Mouse (Mus musculus) MEL (cell line): Measurements from ENCODE around the gene Nr3c2.

Experiments
- BHLHE40 ChIP-seq: IDR thresholded peaks from 2 replicates; pipeline ENCODE4 v1.6.1; 2012; ENCODE audit warnings: low read depth, mild to moderate bottlenecking, inconsistent platforms, low read length, improper control_type of control experiment, borderline replicate concordance
- CHD1 ChIP-seq: IDR thresholded peaks from 2 replicates; pipeline ENCODE4 v1.6.1; 2012; ENCODE audit warnings: low read depth, mild to moderate bottlenecking, inconsistent platforms, low read length, improper control_type of control experiment
- CHD2 ChIP-seq: IDR thresholded peaks from 2 replicates; pipeline ENCODE4 v1.6.1; 2011; ENCODE audit warnings: low read length, improper control_type of control experiment
- CTCF ChIP-seq, 3 experiments: IDR thresholded peaks in 2 of 3; conservative IDR thresholded peaks in 1 of 3; 2 replicates each; pipeline ENCODE4 v1.5.1; 2011 to 2012; ENCODE audit warnings: low read length in 3 of 3, low read depth in 2 of 3, mild to moderate bottlenecking in 2 of 3, improper control_type of control experiment in 1 of 3, inconsistent platforms in 1 of 3, mixed read lengths in 1 of 3, moderate library complexity in 1 of 3; ENCODE audit not compliant: control insufficient read depth in 1 of 3, insufficient read depth in 1 of 3, poor library complexity in 1 of 3, severe bottlenecking in 1 of 3
- E2F4 ChIP-seq: IDR thresholded peaks from 2 replicates; pipeline ENCODE4 v1.6.1; 2011; ENCODE audit warnings: low read depth, low read length, improper control_type of control experiment, borderline replicate concordance
- HCFC1 ChIP-seq: IDR thresholded peaks from 2 replicates; pipeline ENCODE4 v1.6.1; 2012; ENCODE audit warnings: low read depth, mild to moderate bottlenecking, inconsistent platforms, low read length, improper control_type of control experiment, moderate library complexity
- MAX ChIP-seq: IDR thresholded peaks from 2 replicates; pipeline ENCODE4 v1.6.1; 2011; ENCODE audit warnings: low read length, improper control_type of control experiment
- NRF1 ChIP-seq: IDR thresholded peaks from 2 replicates; pipeline ENCODE4 v1.6.1; 2014; ENCODE audit warnings: low read depth, mild to moderate bottlenecking, inconsistent platforms, low read length, improper control_type of control experiment, moderate library complexity; ENCODE audit not compliant: poor library complexity, insufficient read depth, severe bottlenecking
- POLR2A ChIP-seq, 2 experiments: IDR thresholded peaks; 2 replicates each; pipeline ENCODE4 v1.6.1; 2011 to 2012; ENCODE audit warnings: low read length in 2 of 2, mild to moderate bottlenecking in 2 of 2, control low read depth in 1 of 2, improper control_type of control experiment in 1 of 2, low read depth in 1 of 2, moderate library complexity in 1 of 2; ENCODE audit not compliant: control insufficient read depth in 1 of 2, insufficient read depth in 1 of 2, poor library complexity in 1 of 2
- POLR2AphosphoS2 ChIP-seq: IDR thresholded peaks from 2 replicates; pipeline ENCODE4 v1.6.1; 2011; ENCODE audit warnings: low read length, improper control_type of control experiment
- RCOR1 ChIP-seq: IDR thresholded peaks from 2 replicates; pipeline ENCODE4 v1.6.1; 2012; ENCODE audit warnings: low read depth, mild to moderate bottlenecking, inconsistent platforms, low read length, improper control_type of control experiment
- ZNF384 ChIP-seq: IDR thresholded peaks from 2 replicates; pipeline ENCODE4 v1.6.1; 2012; ENCODE audit warnings: low read depth, mild to moderate bottlenecking, inconsistent platforms, low read length, improper control_type of control experiment

DNA sequence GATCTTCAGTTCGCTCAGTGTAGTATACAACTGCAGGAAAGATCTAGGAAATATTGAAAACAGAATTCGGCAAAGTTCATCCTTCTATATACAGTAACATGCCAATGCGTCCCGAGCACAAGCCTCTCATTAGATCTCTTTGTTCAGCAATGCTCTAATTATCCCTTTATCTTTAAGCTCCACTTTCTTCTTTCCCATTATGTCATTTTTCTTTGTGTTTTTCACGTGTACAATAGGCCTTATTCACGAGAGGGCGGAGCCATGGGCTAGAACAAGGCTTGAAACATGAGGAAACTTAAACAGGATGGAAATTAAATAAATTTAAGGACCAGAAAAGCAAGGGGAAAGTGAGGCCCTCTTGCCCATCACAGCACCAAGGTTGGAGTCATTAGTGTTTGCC, 329.4 kb downstream of the Nr3c2 start:
- no peak for TF ChIP-seq POLR2AphosphoS2
- TF ChIP-seq POLR2A (IDR thresholded peaks at IDR 0.05; ENCODE audit: control insufficient read depth in 1 of 2, insufficient read depth in 1 of 2, low read depth in 1 of 2, low read length in 2 of 2, poor library complexity in 1 of 2) = no peak
- TF ChIP-seq NRF1 = no peak
- no peak for TF ChIP-seq CHD2
- TF ChIP-seq CTCF (IDR thresholded peaks at IDR 0.05 in 2 of 3, conservative IDR thresholded peaks at IDR 0.05 in 1 of 3; ENCODE audit: control insufficient read depth in 1 of 3, insufficient read depth in 1 of 3, low read depth in 2 of 3, low read length in 3 of 3, poor library complexity in 1 of 3, severe bottlenecking in 1 of 3) = no peak
- no peak for TF ChIP-seq ZNF384
- TF ChIP-seq CHD1 = no peak
- no peak for TF ChIP-seq BHLHE40
- no peak for TF ChIP-seq MAX
- TF ChIP-seq RCOR1 = no peak
- TF ChIP-seq E2F4 = no peak
- TF ChIP-seq HCFC1 = no peak
